Mouse (Mus musculus) adrenal gland, postnatal 14 days (tissue): ENCODE data around the gene Hist1h3f. TPM values are rescaled to one million over a fixed set of nuclear protein-coding genes. Genes with fewer than 3 reads are reported as not detected.

Experiments used
- DNase-seq: peaks from one replicate; pipeline ENCODE4 v3.0.0; 2021; ENCODE audit warnings: mixed read lengths
- total RNA-seq: library from RNA; stranded (reverse); gene quantifications from 2 replicates; pipeline ENCODE4 v1.2.3, GENCODE M21; 2021

Hist1h3f gene
- total RNA-seq, 1 experiment from 2014 or later: 84.2 TPM

DNA sequence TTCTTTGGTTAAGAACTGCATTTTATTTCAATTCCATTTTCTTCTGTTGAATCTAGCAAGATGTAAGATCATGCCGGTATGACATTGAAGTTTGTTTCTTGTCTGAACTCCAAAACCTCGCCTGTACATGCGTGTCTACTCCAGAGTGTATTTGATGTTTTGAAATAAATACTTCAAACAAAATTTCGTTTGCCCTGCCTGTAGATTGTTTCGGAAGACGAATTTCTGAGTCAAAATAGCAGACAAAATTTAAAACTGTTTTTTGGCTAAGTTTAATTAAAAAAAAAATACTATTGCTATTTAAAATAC lies 25.6 kb upstream of the Hist1h3f start:
- DNase-seq: no peak

GRCm38 (mm10) chr13:23518885-23519284 lies 25.0 kb upstream of the Hist1h3f start:
- peak; percentile 84 for DNase-seq

DNA sequence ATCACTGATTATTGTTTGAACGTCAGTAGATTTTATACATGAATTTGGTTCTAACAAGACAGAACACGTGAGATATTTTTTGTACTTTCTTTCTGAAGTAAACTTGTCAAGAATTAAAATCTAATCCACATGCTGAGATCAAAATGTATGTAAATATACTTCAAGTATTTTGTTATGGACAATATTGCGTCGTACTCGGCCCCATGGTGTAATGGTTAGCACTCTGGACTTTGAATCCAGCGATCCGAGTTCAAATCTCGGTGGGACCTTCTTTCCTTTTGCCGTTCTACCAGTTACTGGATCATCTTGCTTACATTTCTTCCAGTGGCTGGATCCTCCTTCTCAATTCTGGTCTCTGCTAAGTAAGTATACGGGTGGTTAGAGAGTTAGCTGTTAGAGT lies 24.4 kb upstream of the Hist1h3f start:
- DNase-seq: peak; percentile 85

- DNase-seq: peak; percentile 89
These were observed 22.1 kb upstream of the Hist1h3f start for GRCm38 (mm10) chr13:23521703-23522102.

- no peak for DNase-seq
These were observed 19.9 kb upstream of the Hist1h3f start for GRCm38 (mm10) chr13:23523976-23524375.

DNA sequence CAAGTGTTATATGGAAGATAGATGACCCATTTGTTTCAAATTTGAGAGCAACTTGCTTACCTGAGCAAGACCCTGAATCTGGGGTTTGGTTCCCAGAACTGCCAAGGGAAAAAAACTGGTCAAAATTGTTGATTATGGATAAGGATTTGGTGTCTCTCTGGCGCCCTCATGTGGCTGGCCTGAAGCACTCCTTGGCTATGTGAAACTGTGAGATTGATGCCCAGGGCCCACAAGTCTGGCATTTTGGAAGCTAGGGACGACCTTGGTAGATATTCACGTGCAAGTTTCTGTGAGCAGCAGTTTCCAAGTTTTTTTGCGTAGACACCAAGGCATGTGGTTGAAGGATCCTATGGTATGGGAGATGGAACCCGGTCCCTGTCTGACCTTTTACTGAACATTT lies 19.2 kb upstream of the Hist1h3f start:
- DNase-seq: peak; percentile 87

- no peak for DNase-seq
These were observed 18.0 kb upstream of the Hist1h3f start for GRCm38 (mm10) chr13:23525901-23526300.

- peak; percentile 93 for DNase-seq
These were observed 17.5 kb upstream of the Hist1h3f start for GRCm38 (mm10) chr13:23526312-23526711.

DNA sequence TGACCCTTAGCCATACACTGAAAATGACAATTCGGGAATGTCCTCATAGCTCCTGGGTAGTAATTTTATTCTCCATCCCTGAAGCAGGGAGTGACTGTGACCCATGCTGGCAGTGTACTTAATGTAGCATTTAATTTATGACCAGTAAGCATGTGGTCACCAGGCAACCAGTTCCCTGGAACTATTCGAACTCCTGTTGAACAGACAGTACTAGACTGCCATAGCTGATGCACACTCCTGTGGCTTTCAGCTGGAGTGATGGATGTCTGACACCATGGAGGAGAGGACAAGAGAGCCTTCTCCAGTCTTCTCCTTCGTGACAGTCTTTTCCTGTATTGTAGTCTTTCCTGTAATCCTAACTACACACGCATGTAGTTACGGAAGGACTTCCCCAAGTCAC lies 14.8 kb upstream of the Hist1h3f start:
- DNase-seq: no peak

DNA sequence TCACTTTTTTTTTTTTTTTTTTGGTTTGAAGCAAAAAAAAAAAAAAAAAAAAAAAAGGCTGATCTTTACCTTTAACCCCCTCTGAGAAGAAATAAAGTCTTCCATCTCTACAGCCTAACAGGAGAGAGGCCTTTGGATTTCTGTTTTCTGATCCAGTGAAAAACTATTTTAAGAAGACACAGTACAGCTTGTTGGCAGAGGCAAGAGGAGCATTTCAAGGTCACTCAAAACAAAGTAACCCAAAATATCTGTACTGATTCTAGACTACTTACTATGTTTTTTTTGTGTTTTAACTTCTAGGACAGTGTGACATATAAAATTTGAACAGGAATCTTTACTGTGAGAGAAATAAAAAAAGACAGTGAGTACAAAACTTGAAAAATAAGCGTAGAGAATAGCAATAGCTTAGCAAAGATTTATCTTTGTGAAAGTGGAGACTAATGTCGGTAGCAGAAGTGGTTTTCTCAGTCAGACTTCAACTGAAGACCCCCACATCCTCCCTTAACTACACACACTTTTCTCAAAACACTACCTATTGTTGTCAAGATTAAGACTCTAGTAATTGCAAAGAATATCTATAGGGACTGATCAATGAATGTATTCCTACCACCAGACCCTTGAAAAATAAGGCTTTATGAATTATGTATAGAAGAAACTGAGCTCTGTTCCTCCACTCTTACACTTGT lies 14.2 kb upstream of the Hist1h3f start:
- DNase-seq: no peak

GRCm38 (mm10) chr13:23530181-23530900 lies 13.5 kb upstream of the Hist1h3f start:
- peak; percentile 68 for DNase-seq

- DNase-seq: peak; percentile 98
These were observed 12.7 kb upstream of the Hist1h3f start, which contains the start of gene Hist1h4h for GRCm38 (mm10) chr13:23530901-23531875. TSS of gene Hist1h4h (plus strand) at chr13:23531050.

GRCm38 (mm10) chr13:23532262-23533075 lies 11.4 kb upstream of the Hist1h3f start:
- no peak for DNase-seq

- peak; percentile 76 for DNase-seq
These were observed 10.1 kb upstream of the Hist1h3f start, which contains the start of gene Hist1h2af for GRCm38 (mm10) chr13:23533560-23534367. TSS of gene Hist1h2af (plus strand) at chr13:23533906.

DNA sequence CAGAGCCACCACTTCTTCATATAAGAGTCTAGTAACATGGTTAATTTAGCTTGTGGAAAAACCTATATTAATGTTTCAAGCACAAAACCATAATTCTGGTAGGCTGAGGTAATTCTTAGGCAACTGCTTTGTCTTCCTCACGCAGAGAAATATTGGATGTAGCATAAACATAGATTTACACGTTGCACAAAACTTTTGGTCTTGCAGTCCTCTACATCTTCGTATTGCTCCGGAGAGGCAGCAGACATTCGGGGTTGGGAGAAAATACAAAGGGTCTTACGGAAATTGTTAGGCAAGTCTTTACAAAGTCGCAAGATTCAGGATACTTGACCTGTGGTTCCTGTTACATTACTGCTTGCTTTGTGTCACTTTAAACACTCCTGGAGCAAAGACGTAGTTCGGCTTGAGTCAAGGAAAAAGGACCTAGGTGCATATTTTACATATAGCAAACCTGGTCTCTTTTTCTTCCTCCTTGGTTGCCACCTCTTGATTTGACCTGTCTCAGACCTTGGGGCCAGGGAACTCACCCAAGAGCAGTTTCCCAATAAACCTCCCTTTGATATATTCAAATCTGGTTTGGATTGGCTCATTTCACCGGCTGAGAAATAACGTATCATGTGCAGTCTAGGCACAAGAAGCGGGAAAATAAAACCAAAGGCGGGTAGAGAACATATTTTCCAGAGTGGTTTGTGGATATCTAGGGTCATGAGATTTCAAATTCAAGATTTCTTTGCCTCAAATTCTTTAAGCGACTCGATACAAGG lies 9.3 kb upstream of the Hist1h3f start:
- peak; percentile 59 for DNase-seq

DNA sequence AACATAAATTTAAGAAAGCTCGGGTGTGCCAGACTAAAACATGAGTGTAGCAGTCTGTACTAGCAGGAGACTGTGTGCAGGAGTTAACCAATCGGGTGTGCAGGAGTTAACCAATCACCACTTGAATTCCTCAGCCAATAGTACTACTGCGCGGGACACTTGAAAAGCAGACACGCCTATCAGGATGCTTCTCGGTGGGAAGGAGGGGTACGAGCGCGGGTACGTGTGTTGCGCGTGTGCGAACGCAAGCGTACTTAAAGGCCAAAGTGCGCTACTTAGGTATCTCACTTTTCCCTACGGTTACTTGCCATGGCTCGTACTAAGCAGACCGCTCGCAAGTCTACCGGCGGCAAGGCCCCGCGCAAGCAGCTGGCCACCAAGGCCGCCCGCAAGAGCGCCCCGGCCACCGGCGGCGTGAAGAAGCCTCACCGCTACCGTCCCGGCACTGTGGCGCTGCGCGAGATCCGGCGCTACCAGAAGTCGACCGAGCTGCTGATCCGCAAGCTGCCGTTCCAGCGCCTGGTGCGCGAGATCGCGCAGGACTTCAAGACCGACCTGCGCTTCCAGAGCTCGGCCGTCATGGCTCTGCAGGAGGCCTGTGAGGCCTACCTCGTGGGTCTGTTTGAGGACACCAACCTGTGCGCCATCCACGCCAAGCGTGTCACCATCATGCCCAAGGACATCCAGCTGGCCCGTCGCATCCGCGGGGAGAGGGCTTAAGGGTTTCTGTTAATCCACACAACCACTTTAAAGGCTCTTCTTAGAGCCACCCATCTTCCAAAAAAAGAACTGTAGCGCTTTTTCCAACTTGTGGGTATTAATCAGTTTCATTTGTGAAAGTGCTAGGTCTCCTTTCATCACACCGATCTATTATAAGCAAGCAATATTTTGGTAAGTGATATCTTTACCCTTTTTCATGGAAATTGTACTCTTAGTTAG lies 8.4 kb upstream of the Hist1h3f start, which contains the start of gene Hist1h3g:
Gene Hist1h3g, plus strand, starts transcription at position 286 of the 939 bp plus-strand sequence.
- peak; percentile 92 for DNase-seq

DNA sequence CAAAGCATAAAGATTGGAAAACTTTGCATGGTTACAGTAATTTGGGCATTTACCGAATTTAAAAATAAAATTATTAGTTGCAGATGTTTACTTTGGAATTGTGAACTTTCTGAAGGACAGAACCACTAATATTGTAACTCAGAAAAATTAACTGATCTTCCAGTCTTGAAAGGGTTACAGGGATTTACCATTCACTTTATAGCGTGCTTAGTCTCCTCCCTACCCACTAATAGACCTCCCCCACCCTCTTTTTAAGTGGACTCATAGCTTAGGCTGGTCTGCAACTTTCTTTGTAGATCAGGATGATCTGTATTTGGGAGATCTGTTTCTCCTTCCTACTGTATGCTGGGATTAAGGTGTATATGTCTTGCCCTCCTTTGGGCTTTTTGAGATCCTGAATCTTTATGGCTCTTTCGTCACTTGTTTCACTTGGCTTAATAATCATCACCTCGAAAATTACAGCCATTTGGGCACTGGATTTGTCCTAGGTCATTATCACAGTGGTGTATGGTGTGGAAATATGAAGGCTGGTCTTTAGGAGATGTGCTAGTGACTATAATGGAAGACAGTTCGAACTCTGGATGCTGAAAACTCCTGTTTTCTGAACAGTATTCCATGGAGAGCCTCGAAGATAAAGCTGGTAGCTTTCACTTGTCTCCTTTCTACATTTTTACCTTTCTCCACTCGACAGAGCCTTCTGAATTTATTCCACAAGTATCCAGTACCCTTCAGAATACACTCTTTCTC lies 7.6 kb upstream of the Hist1h3f start:
- DNase-seq: no peak
